ENCODE assay signal across 16 mouse cellular contexts in genomic region chr13:20460096-20460495, GRCm38 (mm10).
DNase-seq lines count a peak whose midpoint lies in the region; TF ChIP-seq lines count a peak whose summit lies in the region.
"Had no signal": no experiment of that assay in that cellular context is flagged by ENCODE, and none has a peak within 500 bp of the region (broad histone marks: within the 10 kb centered on the region; RNA-seq: fewer than 3 reads in every experiment).

No protein-coding gene starts in this region.

- peak; percentile 44 for DNase-seq in right cerebral cortex, adult 18-20 months
- no peak for DNase-seq in right cerebral cortex, postnatal 4 days
- DNase-seq in cerebellum, adult 2 months, result peak; percentile 44 to 77
- peak; percentile 42 to 46 for DNase-seq in cerebellum, postnatal 10 days
- DNase-seq in layer of hippocampus, adult 2 months (ENCODE audit: low spot score in 2 of 2), result no peak
- DNase-seq in thymus, postnatal 25 days, result no peak
- DNase-seq: adrenal gland, adult 2 months; adrenal gland, postnatal 25 days; gastrocnemius, adult 2 months; gastrocnemius, postnatal 36 days; heart, adult 11 months; heart, postnatal 36 days had no signal

- no peak for TF ChIP-seq POLR2A in cerebellum, adult 2 months (IDR thresholded peaks at IDR 0.05; ENCODE audit: borderline replicate concordance, insufficient read depth, low read length)

- H3K27me3 ChIP-seq in cerebellum, adult 2 months (ENCODE audit: control insufficient read depth, insufficient read depth, low read length), result no peaks in the 10 kb centered on the region
- H3K27me3 ChIP-seq: embryonic facial prominence, embryonic 13.5 days; forebrain, embryonic 12.5 days; heart, embryonic 13.5 days; hindbrain, embryonic 15.5 days had no signal

- 11% methylated on average over 6 of the region's 6 CpGs for WGBS in cerebellum, adult 2 months

- 0 out of 2 replicates have a peak overlapping the region, but pooled peaks have one; percentile 25 for H3K27ac ChIP-seq in cerebellum, adult 2 months (ENCODE audit: insufficient read depth, low read length)
- H3K27ac ChIP-seq in layer of hippocampus, adult 2 months, result no peak overlapping the region
- H3K27ac ChIP-seq: embryonic facial prominence, embryonic 13.5 days; forebrain, embryonic 12.5 days; gastrocnemius, adult 2 months; heart, embryonic 13.5 days; hindbrain, embryonic 15.5 days had no signal

- H3K4me3 ChIP-seq in cerebellum, adult 2 months (replicated peaks; ENCODE audit: insufficient read depth, low read depth, low read length), result no peak overlapping the region
- no peak overlapping the region for H3K4me3 ChIP-seq in layer of hippocampus, adult 2 months
- H3K4me3 ChIP-seq: embryonic facial prominence, embryonic 13.5 days; forebrain, embryonic 12.5 days; gastrocnemius, adult 2 months; heart, embryonic 13.5 days; hindbrain, embryonic 15.5 days had no signal

- TF ChIP-seq CTCF in cerebellum, adult 2 months (IDR thresholded peaks at IDR 0.05; ENCODE audit: borderline replicate concordance, insufficient read depth, low read depth, low read length), result no peak
- no peak for TF ChIP-seq CTCF in layer of hippocampus, adult 2 months (conservative IDR thresholded peaks at IDR 0.05)

- H3K4me1 ChIP-seq in cerebellum, adult 2 months (ENCODE audit: control insufficient read depth, insufficient read depth, low read length), result peaks cover 19% of the 10 kb centered on the region
- H3K4me1 ChIP-seq: embryonic facial prominence, embryonic 13.5 days had no signal

Comparison
In these comparisons a context has a peak if more than half of its experiments do, and no peak if none do; other contexts are left out.
1. DNase-seq: peak in right cerebral cortex, adult 18-20 months (single experiment), cerebellum, adult 2 months (2 of 2) and cerebellum, postnatal 10 days (2 of 2); none in right cerebral cortex, postnatal 4 days (single experiment), layer of hippocampus, adult 2 months (0 of 2) and thymus, postnatal 25 days (single experiment).